Mouse (Mus musculus) hematopoietic stem cell, adult 5-6 weeks (primary cell): Measurements from ENCODE around the gene Setdb1. TPM values are rescaled to one million over a fixed set of nuclear protein-coding genes. Genes with fewer than 3 reads are reported as not detected.

Experiments
- ATAC-seq, 2 experiments: fragments of 125-278 bp in 1 of 2; replicated peaks in 1 of 2; 2 replicates each; pipeline ENCODE4 v1.8.0; 2016 to 2017; ENCODE audit warnings: inconsistent platforms in 2 of 2, mild to moderate bottlenecking in 2 of 2, moderate number of reproducible peaks in 2 of 2, low read depth in 1 of 2, moderate TSS enrichment in 1 of 2; ENCODE audit not compliant: low FRiP score in 2 of 2, poor library complexity in 2 of 2, severe bottlenecking in 2 of 2, insufficient read depth in 1 of 2, low TSS enrichment in 1 of 2
- total RNA-seq: library from RNA; stranded (forward); fragments of 172-1452, 232-1000 nt; gene quantifications from 2 replicates; pipeline ENCODE4 v1.2.3, GENCODE M21; 2017

The Setdb1 gene
- total RNA-seq, 1 experiment from 2014 or later, result 37.0 TPM

GRCm38 (mm10) chr3:95306244-95306643 lies 50.8 kb downstream of the Setdb1 start:
- no peak for ATAC-seq

- ATAC-seq, result no peak
Measured at GRCm38 (mm10) chr3:95301204-95301796, 55.7 kb downstream of the Setdb1 start.

GRCm38 (mm10) chr3:95298018-95298417 lies 59.0 kb downstream of the Setdb1 start:
- ATAC-seq, result no peak

DNA sequence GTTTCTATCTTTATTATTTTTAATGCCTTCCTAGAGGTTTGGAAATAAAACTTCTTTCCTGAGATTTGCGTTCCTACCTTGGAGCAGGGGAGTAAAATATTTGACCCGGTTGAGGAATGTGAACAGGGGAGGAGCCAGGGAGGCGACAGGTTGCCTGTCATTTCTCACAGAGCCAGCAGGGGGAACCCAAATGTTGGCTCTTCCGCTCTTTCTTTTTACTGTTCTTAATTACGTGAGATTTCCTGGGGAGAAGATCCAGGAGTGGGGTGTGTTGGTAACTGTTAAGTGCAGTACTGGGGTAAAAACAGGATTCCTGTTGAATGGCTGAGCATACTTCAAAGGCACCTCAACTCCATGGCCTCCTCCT lies 60.9 kb downstream of the Setdb1 start:
- ATAC-seq, result peak in 1 of 2 experiments; percentile 17; a peak in 1 of 4 replicates

GRCm38 (mm10) chr3:95295321-95296102 lies 61.5 kb downstream of the Setdb1 start:
- no peak for ATAC-seq

GRCm38 (mm10) chr3:95294718-95295117 lies 62.3 kb downstream of the Setdb1 start:
- ATAC-seq, result no peak

GRCm38 (mm10) chr3:95294316-95294715 lies 62.7 kb downstream of the Setdb1 start:
- peak in 1 of 2 experiments; percentile 23; a peak in 1 of 4 replicates for ATAC-seq

DNA sequence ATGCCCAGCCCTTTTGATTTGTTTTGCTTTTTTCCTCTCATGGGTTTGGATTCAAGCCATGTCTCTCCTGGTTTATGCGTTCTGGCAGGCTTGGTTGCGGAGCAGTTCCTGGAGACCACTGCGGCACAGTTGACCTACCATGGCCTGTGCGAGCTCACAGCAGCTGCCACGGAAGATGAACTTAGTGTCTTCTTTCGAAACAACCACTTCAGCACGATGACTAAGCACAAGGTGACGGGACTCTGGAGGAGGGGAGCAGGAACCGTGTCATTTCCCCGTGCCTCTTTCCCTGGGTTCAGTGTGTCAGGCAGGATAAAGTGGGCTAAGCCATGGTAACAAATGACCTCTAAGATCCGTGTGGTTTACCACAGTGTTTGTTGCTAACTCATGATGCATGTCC lies 63.5 kb downstream of the Setdb1 start:
- ATAC-seq, result peak; percentile 91 to 92

- ATAC-seq, result no peak
Measured at GRCm38 (mm10) chr3:95292899-95293298, 64.1 kb downstream of the Setdb1 start.

DNA sequence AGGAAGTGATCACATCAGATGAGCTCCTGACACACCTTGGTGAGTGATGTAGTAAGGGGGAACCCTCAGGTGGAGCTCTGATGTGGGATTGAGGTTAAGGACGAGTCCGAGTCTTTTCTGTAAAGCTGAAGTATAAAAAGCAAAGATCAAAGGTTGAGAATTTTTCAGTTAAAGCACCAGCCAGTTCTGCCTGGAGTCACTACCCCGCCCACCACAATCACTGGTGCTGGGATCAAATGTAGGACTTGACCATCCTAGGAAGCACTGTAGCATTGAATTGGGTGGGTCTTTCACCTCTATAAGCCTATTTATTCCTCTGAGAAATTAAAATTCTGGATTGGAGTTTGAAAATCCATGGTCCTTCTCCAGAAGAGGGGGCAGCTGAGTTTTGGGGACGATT lies 66.0 kb downstream of the Setdb1 start:
- ATAC-seq, result no peak

GRCm38 (mm10) chr3:95290156-95290555 lies 66.8 kb downstream of the Setdb1 start:
- ATAC-seq, result no peak

DNA sequence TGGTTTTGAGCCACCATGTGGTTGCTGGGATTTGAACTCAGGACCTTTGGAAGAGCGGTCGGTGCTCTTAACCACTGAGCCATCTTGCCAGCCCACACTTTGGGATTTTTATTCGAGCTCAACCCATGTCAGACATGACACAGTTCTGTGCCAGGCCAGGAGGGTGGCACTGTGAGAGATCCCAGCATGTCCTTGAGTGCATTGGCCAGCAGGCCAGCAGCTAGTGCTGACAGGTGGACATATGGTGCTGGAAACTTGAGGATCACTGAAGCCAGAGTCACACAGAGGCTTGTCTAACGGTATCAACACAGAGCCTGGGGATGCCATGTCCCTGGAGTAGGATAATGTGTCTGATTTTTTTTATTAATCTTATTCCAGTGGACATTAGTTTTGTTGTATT lies 67.6 kb downstream of the Setdb1 start:
- no peak for ATAC-seq

DNA sequence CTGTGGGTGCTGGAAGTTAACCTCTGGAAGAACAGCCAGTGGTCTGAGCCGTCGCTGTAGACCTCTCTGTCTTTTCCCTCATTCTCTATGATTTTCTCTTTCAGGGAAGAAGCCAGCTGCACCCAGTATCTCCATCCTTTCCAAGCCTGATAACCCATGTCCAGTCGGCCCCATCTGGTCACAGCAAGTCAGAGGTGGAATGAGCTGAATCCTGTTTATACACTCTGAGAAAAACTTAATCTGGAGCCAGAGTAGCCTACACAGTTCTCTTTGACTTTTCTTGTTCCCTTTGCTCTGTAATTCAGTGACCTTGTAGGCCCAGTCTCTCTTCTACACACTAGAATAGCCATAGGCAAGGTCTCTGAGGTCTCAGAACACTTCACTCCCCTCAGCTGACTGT lies 69.5 kb downstream of the Setdb1 start:
- no peak for ATAC-seq

DNA sequence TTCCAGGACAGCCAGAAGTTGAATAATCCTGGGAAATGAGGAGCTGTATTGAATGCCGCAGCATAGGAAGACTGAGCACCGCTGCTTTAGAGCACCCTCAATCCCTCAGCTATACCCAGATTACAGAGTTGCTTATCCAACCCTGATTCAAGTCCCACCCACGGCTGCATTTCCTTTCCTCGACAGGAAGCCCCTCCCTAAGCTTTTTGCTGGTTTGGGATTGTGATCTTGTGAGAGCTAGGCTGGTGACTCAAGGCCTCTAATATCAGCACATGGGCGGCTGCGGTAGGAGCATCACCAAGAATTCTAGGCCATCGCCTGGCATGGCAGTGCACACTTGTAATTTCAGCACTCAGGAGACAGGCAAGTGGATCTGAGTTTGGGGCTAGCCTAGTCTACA lies 70.5 kb downstream of the Setdb1 start:
- ATAC-seq, result no peak

DNA sequence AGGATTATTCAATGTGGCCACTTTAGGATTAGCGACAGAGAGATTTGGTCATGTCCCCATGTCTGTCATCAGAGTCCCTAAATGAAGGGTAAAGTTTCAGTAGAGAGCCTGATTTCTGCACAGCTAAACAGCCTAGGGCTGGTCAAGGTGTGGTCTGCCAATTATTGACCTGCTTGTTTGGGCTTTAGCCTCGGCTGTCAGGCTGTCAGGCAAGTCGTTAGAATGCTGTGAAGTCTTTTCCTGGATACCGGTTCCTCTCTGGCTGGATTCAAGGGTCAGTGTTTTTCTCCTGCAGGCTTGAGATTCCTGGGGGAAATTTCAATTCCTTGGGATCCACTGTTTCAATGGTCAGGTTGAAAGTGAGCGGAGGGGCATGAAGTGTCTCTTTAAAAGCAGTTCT lies 71.0 kb downstream of the Setdb1 start:
- ATAC-seq, result no peak

DNA sequence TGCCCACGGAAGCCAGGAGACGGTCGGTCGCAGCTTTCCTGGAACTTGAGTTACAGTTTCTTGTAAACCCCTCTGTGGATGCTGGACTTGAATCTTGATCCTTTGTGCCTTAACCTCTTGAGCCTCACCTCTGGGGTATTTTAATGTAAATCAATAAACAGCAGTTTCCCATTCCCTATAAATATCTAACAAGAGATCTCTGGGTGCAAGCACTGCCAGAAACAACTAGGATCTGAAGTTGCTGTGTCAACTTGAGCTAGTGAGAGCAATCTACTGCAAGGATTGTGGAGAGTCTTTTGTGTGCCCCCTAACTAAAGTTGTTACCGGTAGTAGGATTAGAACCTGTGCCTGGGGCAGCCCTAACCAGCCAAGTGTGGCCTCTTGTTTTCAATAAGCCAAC lies 71.6 kb downstream of the Setdb1 start:
- no peak for ATAC-seq

GRCm38 (mm10) chr3:95284501-95285281 lies 72.3 kb downstream of the Setdb1 start:
- ATAC-seq, result no peak

DNA sequence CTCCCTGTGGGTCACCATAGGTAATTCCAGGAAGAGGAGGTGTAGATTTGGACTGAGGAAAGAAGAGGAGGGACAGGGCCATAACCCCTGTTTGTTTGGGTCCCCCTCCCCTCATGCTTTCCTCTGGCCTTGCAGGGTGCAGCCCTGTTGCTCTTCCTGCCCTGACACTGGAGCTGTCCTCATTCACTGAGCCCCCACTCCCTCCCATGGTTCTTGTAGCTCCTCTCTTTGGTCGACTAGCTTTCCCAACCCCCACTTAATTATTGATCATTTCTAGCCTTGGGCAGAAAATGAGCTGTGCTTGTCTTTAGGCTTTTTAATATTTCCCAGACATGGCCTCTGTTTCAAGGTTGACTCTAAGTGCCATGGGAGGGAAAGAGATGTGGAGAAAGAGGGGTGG lies 72.9 kb downstream of the Setdb1 start:
- no peak for ATAC-seq
